Mouse (Mus musculus) C2C12 (cell line): ENCODE data around the gene Lamc2.

ENCODE experiments used
- CEBPB ChIP-seq: IDR thresholded peaks from one replicate; pipeline ENCODE4 v1.6.1; 2011; ENCODE audit warnings: low read depth, mild to moderate bottlenecking, control low read depth, moderate library complexity
- CTCF ChIP-seq: IDR thresholded peaks from one replicate; pipeline ENCODE4 v1.5.1; 2011; ENCODE audit not compliant: control insufficient read depth, insufficient read depth, insufficient read length
- FOSL1 ChIP-seq: IDR thresholded peaks from one replicate; pipeline ENCODE4 v1.8.0; 2011; ENCODE audit warnings: mild to moderate bottlenecking, low read length; ENCODE audit not compliant: poor library complexity, insufficient read depth, severe bottlenecking
- MAX ChIP-seq: IDR thresholded peaks from one replicate; pipeline ENCODE4 v1.6.1; 2011; ENCODE audit warnings: mild to moderate bottlenecking, control low read depth
- MYOG ChIP-seq: IDR thresholded peaks from one replicate; pipeline ENCODE4 v1.6.1; 2011; ENCODE audit not compliant: control insufficient read depth, insufficient read length; ENCODE audit errors: extremely low read depth
- USF1 ChIP-seq: IDR thresholded peaks from one replicate; pipeline ENCODE4 v1.6.1; 2011; ENCODE audit warnings: low read depth, mild to moderate bottlenecking, control low read depth, moderate library complexity

DNA sequence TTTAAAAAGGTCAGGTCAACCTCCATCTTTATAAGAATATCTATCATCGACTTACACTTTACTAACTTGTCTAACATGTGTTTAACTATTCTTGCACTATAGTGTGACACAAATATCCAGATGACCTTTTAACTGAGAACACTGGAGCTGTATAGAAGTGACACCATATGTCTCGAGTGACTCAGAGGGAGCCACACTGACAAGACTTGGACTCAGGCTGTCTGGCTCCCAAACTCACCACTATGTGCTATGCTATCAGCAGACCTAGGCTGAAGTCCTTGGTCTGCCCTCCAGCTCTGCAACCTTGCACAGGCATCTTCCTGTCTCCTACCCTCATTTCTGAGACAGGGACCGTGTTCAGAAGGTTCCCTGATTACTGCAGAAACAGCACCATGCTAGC is 22.4 kb downstream of the Lamc2 start:
- no peak for TF ChIP-seq MYOG
- no peak for TF ChIP-seq USF1
- TF ChIP-seq CTCF = no peak
- TF ChIP-seq FOSL1 = no peak
- TF ChIP-seq MAX = no peak
- TF ChIP-seq CEBPB = no peak
